Mouse (Mus musculus): ENCODE data around the gene Ndufs4. TPM values are rescaled to one million over a fixed set of nuclear protein-coding genes. Genes with fewer than 3 reads are reported as not detected.

Gene Ndufs4
- total and polyA plus RNA-seq, 2 experiments from 2014 or later: 47.7 to 422 TPM

GRCm38 (mm10) chr13:114277277-114277676, 110.8 kb downstream of the Ndufs4 start:
- 94% methylated on average over 5 of the region's 5 CpGs for WGBS
- no peak for ATAC-seq
- DNase-seq (ENCODE audit: low spot score): no peak
- Histone ChIP-seq H3K9ac (replicated peaks; ENCODE audit: low read length) (no peak overlapping the region), H3K27ac (no peak overlapping the region), H3K4me1 (ENCODE audit: insufficient read depth, low read length) (no peaks in the 10 kb centered on the region), H3K36me3 (ENCODE audit: insufficient read depth, low read length) (no peaks in the 10 kb centered on the region), H3K9me3 (ENCODE audit: low read length) (no peaks in the 10 kb centered on the region), H3K27me3 (ENCODE audit: insufficient read depth, low read length) (no peaks in the 10 kb centered on the region), H3K4me2 (ENCODE audit: low read depth, low read length) (no peak overlapping the region), H3K4me3 (ENCODE audit: low read length) (no peak overlapping the region)
- no peak for TF ChIP-seq CTCF (IDR thresholded peaks at IDR 0.05; ENCODE audit: low read depth)

GRCm38 (mm10) chr13:114271410-114272105, 116.5 kb downstream of the Ndufs4 start:
- no peak overlapping the region for H3K4me3 ChIP-seq (ENCODE audit: low read length)
- no peak for ATAC-seq
- H3K4me2 ChIP-seq (ENCODE audit: low read depth, low read length): no peak overlapping the region
- H3K9ac ChIP-seq (replicated peaks; ENCODE audit: low read length): no peak overlapping the region
- no peaks in the 10 kb centered on the region for H3K27me3 ChIP-seq (ENCODE audit: insufficient read depth, low read length)
- no peaks in the 10 kb centered on the region for H3K4me1 ChIP-seq (ENCODE audit: insufficient read depth, low read length)
- no peak overlapping the region for H3K27ac ChIP-seq
- H3K9me3 ChIP-seq (ENCODE audit: low read length): no peaks in the 10 kb centered on the region
- no peak for DNase-seq (ENCODE audit: low spot score)
- TF ChIP-seq CTCF (IDR thresholded peaks at IDR 0.05; ENCODE audit: low read depth): no peak
- WGBS: 80% methylated on average over 16 of the region's 16 CpGs
- no peaks in the 10 kb centered on the region for H3K36me3 ChIP-seq (ENCODE audit: insufficient read depth, low read length)

GRCm38 (mm10) chr13:114267741-114268140, 120.3 kb downstream of the Ndufs4 start:
- Histone ChIP-seq H3K4me2 (ENCODE audit: low read depth, low read length) (no peak overlapping the region), H3K9me3 (ENCODE audit: low read length) (no peaks in the 10 kb centered on the region), H3K4me3 (ENCODE audit: low read length) (no peak overlapping the region), H3K27me3 (ENCODE audit: insufficient read depth, low read length) (no peaks in the 10 kb centered on the region), H3K4me1 (ENCODE audit: insufficient read depth, low read length) (no peaks in the 10 kb centered on the region), H3K27ac (no peak overlapping the region), H3K36me3 (ENCODE audit: insufficient read depth, low read length) (no peaks in the 10 kb centered on the region), H3K9ac (replicated peaks; ENCODE audit: low read length) (no peak overlapping the region)
- ATAC-seq (no peak), DNase-seq (ENCODE audit: low spot score) (no peak)
- no peak for TF ChIP-seq CTCF (IDR thresholded peaks at IDR 0.05; ENCODE audit: low read depth)
- 93% methylated on average over 9 of the region's 9 CpGs for WGBS

- 55% methylated on average over 7 of the region's 7 CpGs for WGBS
Observed at GRCm38 (mm10) chr13:114260486-114261205, 127.4 kb downstream of the Ndufs4 start.

GRCm38 (mm10) chr13:114254697-114255096, 133.4 kb downstream of the Ndufs4 start:
- no peaks in the 10 kb centered on the region for H3K36me3 ChIP-seq (ENCODE audit: insufficient read depth, low read length)
- no peak for TF ChIP-seq CTCF (IDR thresholded peaks at IDR 0.05; ENCODE audit: low read depth)
- no peak overlapping the region for H3K4me2 ChIP-seq (ENCODE audit: low read depth, low read length)
- H3K9ac ChIP-seq (replicated peaks; ENCODE audit: low read length): no peak overlapping the region
- no peak for DNase-seq (ENCODE audit: low spot score)
- H3K27ac ChIP-seq: no peak overlapping the region
- H3K9me3 ChIP-seq (ENCODE audit: low read length): no peaks in the 10 kb centered on the region
- WGBS: 88% methylated on average over 10 of the region's 10 CpGs
- H3K4me3 ChIP-seq (ENCODE audit: low read length): no peak overlapping the region
- no peaks in the 10 kb centered on the region for H3K27me3 ChIP-seq (ENCODE audit: insufficient read depth, low read length)
- H3K4me1 ChIP-seq (ENCODE audit: insufficient read depth, low read length): no peaks in the 10 kb centered on the region
- ATAC-seq: no peak

More at GRCm38 (mm10) chr13:114260486-114261205, 127.4 kb downstream of the Ndufs4 start:
- H3K27ac ChIP-seq: no peak overlapping the region
- DNase-seq (ENCODE audit: low spot score) (no peak), ATAC-seq (no peak)
- H3K4me2 ChIP-seq (ENCODE audit: low read depth, low read length): no peak overlapping the region
- no peak overlapping the region for H3K9ac ChIP-seq (replicated peaks; ENCODE audit: low read length)
- no peaks in the 10 kb centered on the region for H3K9me3 ChIP-seq (ENCODE audit: low read length)
- TF ChIP-seq CTCF (IDR thresholded peaks at IDR 0.05; ENCODE audit: low read depth): no peak
- H3K4me3 ChIP-seq (ENCODE audit: low read length): no peak overlapping the region
- no peaks in the 10 kb centered on the region for H3K4me1 ChIP-seq (ENCODE audit: insufficient read depth, low read length)
- H3K27me3 ChIP-seq (ENCODE audit: insufficient read depth, low read length): no peaks in the 10 kb centered on the region
- no peaks in the 10 kb centered on the region for H3K36me3 ChIP-seq (ENCODE audit: insufficient read depth, low read length)

Other genes starting within 250 kb of the Ndufs4 start
- 1.7 TPM in 2 replicates for gene Fst, start 70.7 kb upstream of the Ndufs4 start, total RNA-seq (2014; rRNA removed)
- 3.9 and 4.6 TPM in 2 replicates for gene Fst, start 70.7 kb upstream of the Ndufs4 start, polyA plus RNA-seq (2015; fragmentation: Nextera tagmentation; extraction: Ambion mirVana)